Mouse (Mus musculus) liver, embryonic 13.5 days (tissue): ENCODE measurements at regions not wholly inside any gene's neighbourhood (a gene's known extent, or its start where the extent isn't known, plus 50 kb on each side); places are given as distances from the start of the nearest gene placed in this dataset.

Source experiments
- ATAC-seq: fragments of 200-750 bp; cut with Nextera tagmentation; 2 replicates; pipeline ENCODE4 v1.8.0; 2017; ENCODE audit warnings: low read depth, mild to moderate bottlenecking, moderate number of reproducible peaks, moderate library complexity
- DNase-seq: peaks from one replicate; pipeline ENCODE4 v3.0.0; 2022
- H3K27ac ChIP-seq: fragments of 300-500 bp; sonication (generic); 2 replicates; pipeline ENCODE4 v1.5.1; 2015; ENCODE audit warnings: moderate library complexity, mild to moderate bottlenecking, inconsistent platforms
- H3K27me3 ChIP-seq: fragments of 300-500 bp; sonication (generic); 2 replicates; pipeline ENCODE4 v1.6.1; 2015; ENCODE audit warnings: mild to moderate bottlenecking, inconsistent platforms
- H3K36me3 ChIP-seq: fragments of 300-500 bp; sonication (generic); 2 replicates; pipeline ENCODE4 v1.6.1; 2015; ENCODE audit warnings: mild to moderate bottlenecking, inconsistent platforms
- H3K4me1 ChIP-seq: fragments of 300-500 bp; sonication (generic); replicated peaks from 2 replicates; pipeline ENCODE4 v1.6.1; 2015; ENCODE audit warnings: inconsistent platforms
- H3K4me2 ChIP-seq: fragments of 300-500 bp; sonication (generic); 2 replicates; pipeline ENCODE4 v1.6.1; 2015; ENCODE audit warnings: inconsistent platforms, mild to moderate bottlenecking, moderate library complexity
- H3K4me3 ChIP-seq: fragments of 300-500 bp; sonication (generic); replicated peaks from 2 replicates; pipeline ENCODE4 v1.5.1; 2015; ENCODE audit warnings: mild to moderate bottlenecking, inconsistent platforms
- H3K9ac ChIP-seq: fragments of 300-500 bp; sonication (generic); 2 replicates; pipeline ENCODE4 v1.6.1; 2015; ENCODE audit warnings: mild to moderate bottlenecking, inconsistent platforms
- H3K9me3 ChIP-seq: fragments of 300-500 bp; sonication (generic); replicated peaks from 2 replicates; pipeline ENCODE4 v1.6.1; 2016; ENCODE audit warnings: inconsistent platforms
- WGBS: fragments of 180-500 bp; shearing (Covaris S2); methylation state at CpG from one replicate; pipeline ENCODE4 v1.1.7; 2015; ENCODE audit not compliant: insufficient replicate concordance; 5-methylcytosine and 5-hydroxymethylcytosine counted together

DNA sequence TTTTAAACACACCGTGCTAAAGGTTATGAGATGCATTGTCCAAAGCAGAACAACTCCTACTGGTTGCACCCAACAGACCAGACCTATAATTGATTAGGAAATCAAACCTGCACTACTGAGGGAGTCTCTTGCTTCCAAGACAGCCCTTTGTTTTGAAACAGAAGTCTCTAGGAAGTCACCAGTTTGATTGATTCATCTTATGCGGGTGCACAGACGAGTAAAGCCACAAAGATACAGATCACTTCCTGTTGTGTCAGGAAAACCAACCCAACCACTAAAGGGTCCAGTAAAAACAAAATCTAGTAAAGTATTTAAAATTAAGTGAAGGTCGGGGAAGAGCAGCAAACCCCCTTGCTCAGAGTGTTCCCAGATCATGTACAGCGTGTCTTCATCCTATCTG lies 58.3 kb upstream of the N6amt1 start:
- no peak overlapping the region for H3K4me3 ChIP-seq
- no peak overlapping the region for H3K4me2 ChIP-seq
- 39% methylated on average over 5 of the region's 5 CpGs for WGBS
- H3K9ac ChIP-seq, result no peak overlapping the region
- H3K36me3 ChIP-seq, result no peaks in the 10 kb centered on the region
- H3K27ac ChIP-seq, result no peak overlapping the region
- H3K27me3 ChIP-seq, result no peaks in the 10 kb centered on the region
- H3K9me3 ChIP-seq, result no peaks in the 10 kb centered on the region
- ATAC-seq (no peak), DNase-seq (no peak)
- H3K4me1 ChIP-seq, result no peaks in the 10 kb centered on the region

DNA sequence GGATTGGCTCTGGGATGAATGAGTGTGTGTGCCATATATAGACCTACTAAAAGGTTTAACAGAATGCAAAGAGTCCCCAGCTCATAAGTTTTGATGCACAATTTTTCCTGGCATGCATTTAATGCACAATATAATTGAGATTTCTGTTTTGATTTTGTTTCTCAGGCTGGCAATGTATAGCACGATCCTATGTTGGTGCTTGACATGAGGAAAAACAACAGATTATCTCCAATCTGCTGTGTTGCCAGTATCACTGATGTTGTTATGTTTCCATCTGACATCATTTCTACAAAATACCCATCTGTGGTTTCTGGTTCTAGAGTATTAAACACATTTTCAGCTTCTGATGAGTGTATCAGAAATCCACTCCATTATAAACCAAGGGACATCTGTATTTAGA lies 61.2 kb upstream of the N6amt1 start:
- WGBS, result 64% methylated on average over 1 of the region's 1 CpGs
- H3K36me3 ChIP-seq, result no peaks in the 10 kb centered on the region
- no peak for ATAC-seq
- no peak overlapping the region for H3K4me3 ChIP-seq
- no peak overlapping the region for H3K9ac ChIP-seq
- no peak for DNase-seq
- no peak overlapping the region for H3K27ac ChIP-seq
- no peak overlapping the region for H3K4me2 ChIP-seq
- H3K9me3 ChIP-seq, result no peaks in the 10 kb centered on the region
- H3K27me3 ChIP-seq, result no peaks in the 10 kb centered on the region
- H3K4me1 ChIP-seq, result no peaks in the 10 kb centered on the region

GRCm38 (mm10) chr16:87291716-87292115 lies 62.3 kb upstream of the N6amt1 start:
- no peaks in the 10 kb centered on the region for H3K27me3 ChIP-seq
- no peak overlapping the region for H3K4me3 ChIP-seq
- no peak overlapping the region for H3K4me2 ChIP-seq
- H3K9ac ChIP-seq, result no peak overlapping the region
- no peak for ATAC-seq
- H3K27ac ChIP-seq, result no peak overlapping the region
- no peaks in the 10 kb centered on the region for H3K36me3 ChIP-seq
- no peak for DNase-seq
- no peaks in the 10 kb centered on the region for H3K4me1 ChIP-seq
- WGBS, result 63% methylated on average over 2 of the region's 2 CpGs
- H3K9me3 ChIP-seq, result no peaks in the 10 kb centered on the region

- H3K4me1 ChIP-seq, result no peaks in the 10 kb centered on the region
- H3K4me3 ChIP-seq, result no peak overlapping the region
- no peaks in the 10 kb centered on the region for H3K36me3 ChIP-seq
- H3K4me2 ChIP-seq, result no peak overlapping the region
- no peaks in the 10 kb centered on the region for H3K27me3 ChIP-seq
- no peak for ATAC-seq
- H3K9ac ChIP-seq, result no peak overlapping the region
- H3K27ac ChIP-seq, result no peak overlapping the region
- H3K9me3 ChIP-seq, result no peaks in the 10 kb centered on the region
- no peak for DNase-seq
- 72% methylated on average over 2 of the region's 2 CpGs for WGBS
Measured at GRCm38 (mm10) chr16:87285639-87286038, 68.3 kb upstream of the N6amt1 start.

- ATAC-seq (no peak), DNase-seq (no peak)
- H3K36me3 ChIP-seq, result no peaks in the 10 kb centered on the region
- H3K4me3 ChIP-seq, result no peak overlapping the region
- H3K27me3 ChIP-seq, result no peaks in the 10 kb centered on the region
- no peak overlapping the region for H3K9ac ChIP-seq
- H3K27ac ChIP-seq, result no peak overlapping the region
- 25% methylated on average over 7 of the region's 7 CpGs for WGBS
- H3K4me1 ChIP-seq, result no peaks in the 10 kb centered on the region
- no peaks in the 10 kb centered on the region for H3K9me3 ChIP-seq
- H3K4me2 ChIP-seq, result no peak overlapping the region
Measured at GRCm38 (mm10) chr16:87284835-87285510, 69.0 kb upstream of the N6amt1 start.

DNA sequence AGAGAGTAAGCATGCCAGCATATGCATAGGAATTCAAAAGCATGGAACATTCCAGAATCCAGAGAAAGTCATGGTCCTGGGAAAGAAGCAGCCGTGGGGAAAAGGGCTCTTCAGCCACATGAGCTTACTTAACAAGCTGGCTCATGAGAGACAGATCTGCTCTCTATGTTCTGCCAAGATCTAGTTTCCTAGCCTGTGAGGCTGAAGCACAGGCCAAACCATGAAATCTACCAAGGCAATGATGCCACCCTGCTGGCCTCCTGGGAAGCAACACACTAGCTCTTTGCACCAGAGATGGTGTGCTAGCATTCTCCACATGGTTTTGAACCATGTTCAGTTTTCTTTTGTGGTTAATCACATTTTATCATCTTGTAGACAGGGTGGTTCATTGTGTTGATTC lies 75.5 kb upstream of the N6amt1 start:
- no peak overlapping the region for H3K4me2 ChIP-seq
- no peak overlapping the region for H3K9ac ChIP-seq
- no peaks in the 10 kb centered on the region for H3K27me3 ChIP-seq
- no peaks in the 10 kb centered on the region for H3K4me1 ChIP-seq
- H3K27ac ChIP-seq, result no peak overlapping the region
- ATAC-seq, result no peak
- H3K36me3 ChIP-seq, result no peaks in the 10 kb centered on the region
- H3K9me3 ChIP-seq, result no peaks in the 10 kb centered on the region
- no peak overlapping the region for H3K4me3 ChIP-seq
- no peak for DNase-seq
- 39% methylated on average over 1 of the region's 1 CpGs for WGBS

DNA sequence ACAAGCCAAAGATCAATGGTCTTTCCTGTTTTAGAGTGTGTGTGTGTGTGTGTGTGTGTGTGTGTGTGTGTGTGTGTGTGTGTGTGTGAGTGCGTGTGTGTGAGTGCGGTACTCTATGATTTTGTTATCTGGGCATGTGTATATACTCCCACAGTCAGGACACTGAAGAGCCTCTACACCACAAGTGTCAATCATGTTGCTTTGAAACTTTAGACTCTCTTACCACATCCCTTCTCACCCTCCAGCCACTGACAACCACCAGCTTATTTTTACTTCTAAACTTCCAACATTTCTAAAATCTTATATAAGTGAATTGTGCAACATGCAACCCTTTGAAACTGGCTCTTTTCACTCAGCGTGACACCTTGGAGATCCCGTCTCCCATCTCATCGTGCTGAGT lies 81.6 kb upstream of the N6amt1 start:
- H3K4me1 ChIP-seq, result no peaks in the 10 kb centered on the region
- H3K27me3 ChIP-seq, result no peaks in the 10 kb centered on the region
- WGBS, result 67% methylated on average over 5 of the region's 5 CpGs
- ATAC-seq, result no peak
- H3K27ac ChIP-seq, result no peak overlapping the region
- no peak overlapping the region for H3K9ac ChIP-seq
- no peak overlapping the region for H3K4me3 ChIP-seq
- no peaks in the 10 kb centered on the region for H3K9me3 ChIP-seq
- DNase-seq, result no peak
- no peak overlapping the region for H3K4me2 ChIP-seq
- H3K36me3 ChIP-seq, result no peaks in the 10 kb centered on the region

GRCm38 (mm10) chr16:87267954-87268804 lies 85.8 kb upstream of the N6amt1 start:
- Histone ChIP-seq H3K36me3 (no peaks in the 10 kb centered on the region), H3K4me2 (no peak overlapping the region), H3K27ac (no peak overlapping the region), H3K9me3 (no peaks in the 10 kb centered on the region), H3K4me3 (no peak overlapping the region), H3K9ac (no peak overlapping the region), H3K4me1 (no peaks in the 10 kb centered on the region), H3K27me3 (no peaks in the 10 kb centered on the region)
- DNase-seq (no peak), ATAC-seq (no peak)
- 58% methylated on average over 9 of the region's 9 CpGs for WGBS

- no peaks in the 10 kb centered on the region for H3K9me3 ChIP-seq
- no peaks in the 10 kb centered on the region for H3K4me1 ChIP-seq
- no peak overlapping the region for H3K9ac ChIP-seq
- WGBS, result 71% methylated on average over 4 of the region's 4 CpGs
- H3K27me3 ChIP-seq, result no peaks in the 10 kb centered on the region
- no peaks in the 10 kb centered on the region for H3K36me3 ChIP-seq
- no peak overlapping the region for H3K4me3 ChIP-seq
- H3K27ac ChIP-seq, result no peak overlapping the region
- DNase-seq (no peak), ATAC-seq (no peak)
- H3K4me2 ChIP-seq, result no peak overlapping the region
Measured at GRCm38 (mm10) chr16:87267517-87267916, 86.5 kb upstream of the N6amt1 start.

DNA sequence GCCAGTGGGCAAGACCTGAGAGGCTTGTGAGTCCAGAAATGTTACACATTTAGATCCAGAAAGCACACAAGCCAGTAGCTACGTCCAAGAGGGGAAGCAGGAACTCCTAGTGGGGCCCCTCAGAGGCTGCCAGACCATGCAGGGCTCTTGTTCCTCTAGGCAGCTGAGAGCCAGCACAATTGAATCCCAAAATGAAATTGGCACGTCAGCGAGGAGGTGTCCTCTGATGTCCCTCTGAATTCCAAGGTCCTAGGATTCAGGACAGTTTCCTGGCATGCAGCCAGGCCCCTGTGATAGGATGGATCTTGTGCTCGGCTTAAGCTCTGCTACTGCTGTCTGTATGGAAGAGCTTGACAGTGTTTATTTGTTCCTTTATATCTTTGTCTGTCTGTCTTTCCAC lies 90.4 kb upstream of the N6amt1 start:
- Histone ChIP-seq H3K27ac (no peak overlapping the region), H3K9ac (no peak overlapping the region), H3K4me3 (no peak overlapping the region), H3K4me2 (no peak overlapping the region), H3K27me3 (no peaks in the 10 kb centered on the region), H3K36me3 (no peaks in the 10 kb centered on the region), H3K4me1 (no peaks in the 10 kb centered on the region), H3K9me3 (no peaks in the 10 kb centered on the region)
- DNase-seq, result no peak
- no peak for ATAC-seq
- WGBS, result 34% methylated on average over 4 of the region's 4 CpGs

DNA sequence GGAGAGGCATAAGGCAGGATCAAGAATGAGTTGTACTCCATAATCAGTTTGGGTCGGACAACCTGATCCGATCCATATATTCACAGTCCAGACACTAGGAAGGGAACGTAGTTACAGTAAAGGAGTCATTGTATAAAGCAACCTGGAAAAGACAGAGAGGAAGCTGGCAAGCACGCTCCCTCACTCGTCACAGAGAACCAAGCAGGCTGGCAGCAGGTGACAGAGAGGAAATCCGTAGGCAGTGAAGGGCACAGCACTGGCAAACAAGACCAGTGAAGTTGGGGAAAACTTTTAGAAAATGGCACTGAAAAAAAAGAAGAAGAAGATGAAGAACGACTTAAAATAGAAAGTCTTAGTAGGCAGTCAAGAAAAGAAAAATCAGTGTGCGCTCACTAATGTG lies 90.9 kb upstream of the N6amt1 start:
- no peaks in the 10 kb centered on the region for H3K4me1 ChIP-seq
- no peaks in the 10 kb centered on the region for H3K9me3 ChIP-seq
- no peaks in the 10 kb centered on the region for H3K36me3 ChIP-seq
- H3K4me2 ChIP-seq, result no peak overlapping the region
- H3K27me3 ChIP-seq, result no peaks in the 10 kb centered on the region
- no peak overlapping the region for H3K27ac ChIP-seq
- H3K4me3 ChIP-seq, result no peak overlapping the region
- no peak for ATAC-seq
- no peak for DNase-seq
- WGBS, result 61% methylated on average over 8 of the region's 8 CpGs
- H3K9ac ChIP-seq, result no peak overlapping the region

DNA sequence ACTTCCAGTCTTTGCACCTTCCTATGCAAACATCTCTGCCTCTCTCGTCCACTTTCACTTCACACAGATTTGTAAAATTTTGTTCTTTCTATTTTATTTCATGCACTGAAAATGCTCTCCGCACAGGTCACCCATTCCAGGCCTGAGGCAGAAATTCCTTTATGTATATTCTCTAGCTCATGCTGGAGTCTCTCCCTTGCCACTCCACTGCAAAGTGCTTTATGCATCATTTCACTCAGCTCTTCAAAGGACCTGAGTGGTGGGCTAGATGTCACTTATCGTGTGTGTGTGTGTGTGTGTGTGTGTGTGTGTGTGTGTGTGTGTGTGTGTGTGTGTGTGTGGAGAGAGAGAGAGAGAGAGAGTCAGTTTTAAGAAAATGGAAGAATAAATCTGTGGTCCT lies 91.5 kb upstream of the N6amt1 start:
- H3K27ac ChIP-seq, result no peak overlapping the region
- H3K9me3 ChIP-seq, result no peaks in the 10 kb centered on the region
- H3K27me3 ChIP-seq, result no peaks in the 10 kb centered on the region
- H3K4me2 ChIP-seq, result no peak overlapping the region
- DNase-seq, result no peak
- H3K4me1 ChIP-seq, result no peaks in the 10 kb centered on the region
- no peak overlapping the region for H3K4me3 ChIP-seq
- 58% methylated on average over 3 of the region's 3 CpGs for WGBS
- ATAC-seq, result no peak
- H3K9ac ChIP-seq, result no peak overlapping the region
- H3K36me3 ChIP-seq, result no peaks in the 10 kb centered on the region
